Mouse (Mus musculus) forebrain, embryonic 15.5 days (tissue): ENCODE measurements around the gene Ifna1. TPM values are rescaled to one million over a fixed set of nuclear protein-coding genes. Genes with fewer than 3 reads are reported as not detected.

Experiments used
- ATAC-seq: fragments of 200-750 bp; cut with Nextera tagmentation; replicated peaks from 2 replicates; pipeline ENCODE4 v1.8.0; 2017; ENCODE audit warnings: mild to moderate bottlenecking, moderate TSS enrichment, moderate library complexity
- H3K27ac ChIP-seq: fragments of 300-500 bp; sonication (generic); replicated peaks from 2 replicates; pipeline ENCODE4 v1.5.1; 2015; ENCODE audit warnings: mild to moderate bottlenecking, inconsistent platforms
- H3K27me3 ChIP-seq: fragments of 300-500 bp; sonication (generic); 2 replicates; pipeline ENCODE4 v1.6.1; 2015; ENCODE audit warnings: inconsistent platforms
- H3K36me3 ChIP-seq: fragments of 300-500 bp; sonication (generic); 2 replicates; pipeline ENCODE4 v1.6.1; 2015; ENCODE audit warnings: mild to moderate bottlenecking, inconsistent platforms
- H3K4me1 ChIP-seq: fragments of 300-500 bp; sonication (generic); 2 replicates; pipeline ENCODE4 v1.6.1; 2015; ENCODE audit warnings: inconsistent platforms
- H3K4me2 ChIP-seq: fragments of 300-500 bp; sonication (generic); replicated peaks from 2 replicates; pipeline ENCODE4 v1.6.1; 2015; ENCODE audit warnings: mild to moderate bottlenecking, inconsistent platforms
- H3K4me3 ChIP-seq: fragments of 300-500 bp; sonication (generic); 2 replicates; pipeline ENCODE4 v1.5.1; 2015; ENCODE audit warnings: mild to moderate bottlenecking, inconsistent platforms
- H3K9ac ChIP-seq: fragments of 300-500 bp; sonication (generic); replicated peaks from 2 replicates; pipeline ENCODE4 v1.6.1; 2015; ENCODE audit warnings: mild to moderate bottlenecking, inconsistent platforms
- H3K9me3 ChIP-seq: fragments of 300-500 bp; sonication (generic); 2 replicates; pipeline ENCODE4 v1.6.1; 2016; ENCODE audit warnings: inconsistent platforms
- WGBS: fragments of 180-500 bp; shearing (Covaris S2); methylation state at CpG from one replicate; pipeline ENCODE4 v1.1.7; 2015; ENCODE audit warnings: mixed read lengths; 5-methylcytosine and 5-hydroxymethylcytosine counted together
- polyA plus RNA-seq: library from polyadenylated mRNA; unstranded; fragments of >200 nt; fragmentation: Nextera tagmentation; extraction: Ambion mirVana; gene quantifications from 2 replicates; pipeline ENCODE4 v1.2.1, GENCODE M21; 2015

The Ifna1 gene
- polyA plus RNA-seq, 1 experiment from 2014 or later = not detected

- 49% methylated on average over 2 of the region's 2 CpGs for WGBS
- Histone ChIP-seq H3K4me3 (no peak overlapping the region), H3K27me3 (no peaks in the 10 kb centered on the region), H3K9me3 (no peaks in the 10 kb centered on the region), H3K9ac (no peak overlapping the region), H3K4me1 (no peaks in the 10 kb centered on the region), H3K36me3 (no peaks in the 10 kb centered on the region), H3K27ac (no peak overlapping the region), H3K4me2 (no peak overlapping the region)
- ATAC-seq = no peak
Measured at GRCm38 (mm10) chr4:88845334-88845733, 4.6 kb upstream of the Ifna1 start.

GRCm38 (mm10) chr4:88851026-88851763, 1.3 kb downstream of the Ifna1 start:
- 10% methylated on average over 4 of the region's 4 CpGs for WGBS
- no peaks in the 10 kb centered on the region for H3K4me1 ChIP-seq
- H3K4me2 ChIP-seq = no peak overlapping the region
- no peak overlapping the region for H3K27ac ChIP-seq
- no peaks in the 10 kb centered on the region for H3K36me3 ChIP-seq
- peak; percentile 63; the same call in 1 of the 2 replicates for ATAC-seq
- H3K9me3 ChIP-seq = no peaks in the 10 kb centered on the region
- no peaks in the 10 kb centered on the region for H3K27me3 ChIP-seq
- no peak overlapping the region for H3K9ac ChIP-seq
- H3K4me3 ChIP-seq = no peak overlapping the region

- no peak overlapping the region for H3K4me2 ChIP-seq
- H3K27ac ChIP-seq = no peak overlapping the region
- H3K4me1 ChIP-seq = no peaks in the 10 kb centered on the region
- H3K9me3 ChIP-seq = no peaks in the 10 kb centered on the region
- ATAC-seq = no peak
- no peak overlapping the region for H3K9ac ChIP-seq
- no peak overlapping the region for H3K4me3 ChIP-seq
- H3K27me3 ChIP-seq = no peaks in the 10 kb centered on the region
- no peaks in the 10 kb centered on the region for H3K36me3 ChIP-seq
Measured at GRCm38 (mm10) chr4:88859214-88859613, 9.3 kb downstream of the Ifna1 start.

- Histone ChIP-seq H3K4me2 (no peak overlapping the region), H3K4me1 (peaks cover 7% of the 10 kb centered on the region; the same call in 1 of the 2 replicates), H3K9me3 (no peaks in the 10 kb centered on the region), H3K27ac (no peak overlapping the region), H3K36me3 (no peaks in the 10 kb centered on the region), H3K4me3 (no peak overlapping the region), H3K9ac (no peak overlapping the region), H3K27me3 (0 out of 2 replicates have a peak, but pooled peaks cover 6% of the 10 kb centered on the region)
- no peak for ATAC-seq
- WGBS = 2% methylated on average over 7 of the region's 7 CpGs
Measured at GRCm38 (mm10) chr4:88863309-88863708, 13.4 kb downstream of the Ifna1 start.

GRCm38 (mm10) chr4:88864599-88864998, 14.7 kb downstream of the Ifna1 start:
- Histone ChIP-seq H3K9me3 (no peaks in the 10 kb centered on the region), H3K4me3 (no peak overlapping the region), H3K4me2 (no peak overlapping the region), H3K4me1 (peaks cover 12% of the 10 kb centered on the region; the same call in 1 of the 2 replicates), H3K36me3 (no peaks in the 10 kb centered on the region), H3K27me3 (0 out of 2 replicates have a peak, but pooled peaks cover 6% of the 10 kb centered on the region), H3K27ac (no peak overlapping the region), H3K9ac (no peak overlapping the region)
- WGBS = 79% methylated on average over 9 of the region's 9 CpGs
- no peak for ATAC-seq

GRCm38 (mm10) chr4:88865011-88865569, 15.2 kb downstream of the Ifna1 start:
- no peak overlapping the region for H3K4me2 ChIP-seq
- H3K27me3 ChIP-seq = 0 out of 2 replicates have a peak, but pooled peaks cover 6% of the 10 kb centered on the region
- peaks cover 12% of the 10 kb centered on the region; the same call in 1 of the 2 replicates for H3K4me1 ChIP-seq
- 67% methylated on average over 6 of the region's 6 CpGs for WGBS
- H3K27ac ChIP-seq = no peak overlapping the region
- H3K36me3 ChIP-seq = no peaks in the 10 kb centered on the region
- H3K4me3 ChIP-seq = no peak overlapping the region
- no peak overlapping the region for H3K9ac ChIP-seq
- ATAC-seq = no peak
- H3K9me3 ChIP-seq = no peaks in the 10 kb centered on the region

- no peak overlapping the region for H3K9ac ChIP-seq
Measured at GRCm38 (mm10) chr4:88867366-88867925, 17.6 kb downstream of the Ifna1 start.

GRCm38 (mm10) chr4:88867926-88868911, 18.3 kb downstream of the Ifna1 start:
- H3K4me3 ChIP-seq = peak overlapping the region; percentile 54
- 7% methylated on average over 31 of the region's 31 CpGs for WGBS
- H3K4me2 ChIP-seq = peak overlapping the region; percentile 84
- no peaks in the 10 kb centered on the region for H3K9me3 ChIP-seq
- H3K27ac ChIP-seq = no peak overlapping the region
- H3K9ac ChIP-seq = peak overlapping the region; percentile 39
- H3K27me3 ChIP-seq = 0 out of 2 replicates have a peak, but pooled peaks cover 11% of the 10 kb centered on the region
- H3K36me3 ChIP-seq = no peaks in the 10 kb centered on the region
- H3K4me1 ChIP-seq = peaks cover 12% of the 10 kb centered on the region; the same call in 1 of the 2 replicates
- peak; percentile 84 for ATAC-seq

More at GRCm38 (mm10) chr4:88867366-88867925, 17.6 kb downstream of the Ifna1 start:
- 0 out of 2 replicates have a peak, but pooled peaks cover 11% of the 10 kb centered on the region for H3K27me3 ChIP-seq
- H3K4me3 ChIP-seq = peak overlapping the region; percentile 54
- ATAC-seq = peak; percentile 67
- H3K27ac ChIP-seq = no peak overlapping the region
- peaks cover 12% of the 10 kb centered on the region; the same call in 1 of the 2 replicates for H3K4me1 ChIP-seq
- H3K9me3 ChIP-seq = no peaks in the 10 kb centered on the region
- under 1% methylated on average over 8 of the region's 8 CpGs for WGBS
- peak overlapping the region; percentile 84 for H3K4me2 ChIP-seq
- no peaks in the 10 kb centered on the region for H3K36me3 ChIP-seq

- WGBS = 3% methylated on average over 2 of the region's 2 CpGs
- ATAC-seq = no peak
- Histone ChIP-seq H3K27me3 (0 out of 2 replicates have a peak, but pooled peaks cover 5% of the 10 kb centered on the region), H3K4me1 (peaks cover 9% of the 10 kb centered on the region; the same call in 1 of the 2 replicates), H3K9ac (no peak overlapping the region), H3K27ac (no peak overlapping the region), H3K4me3 (no peak overlapping the region), H3K4me2 (no peak overlapping the region), H3K36me3 (no peaks in the 10 kb centered on the region), H3K9me3 (no peaks in the 10 kb centered on the region)
Measured at GRCm38 (mm10) chr4:88872691-88873090, 22.8 kb downstream of the Ifna1 start.

- WGBS = 65% methylated on average over 4 of the region's 4 CpGs
- no peak; the same call in 1 of the 2 replicates for ATAC-seq
Measured at GRCm38 (mm10) chr4:88875435-88876095, 25.7 kb downstream of the Ifna1 start.

GRCm38 (mm10) chr4:88876520-88876919, 26.6 kb downstream of the Ifna1 start:
- WGBS = 90% methylated on average over 4 of the region's 4 CpGs
- no peak for ATAC-seq
- Histone ChIP-seq H3K4me1 (no peaks in the 10 kb centered on the region), H3K9ac (no peak overlapping the region), H3K4me2 (no peak overlapping the region), H3K36me3 (no peaks in the 10 kb centered on the region), H3K27me3 (no peaks in the 10 kb centered on the region), H3K27ac (no peak overlapping the region), H3K9me3 (no peaks in the 10 kb centered on the region), H3K4me3 (no peak overlapping the region)

More at GRCm38 (mm10) chr4:88875435-88876095, 25.7 kb downstream of the Ifna1 start:
- H3K9me3 ChIP-seq = no peaks in the 10 kb centered on the region
- no peak overlapping the region for H3K9ac ChIP-seq
- no peaks in the 10 kb centered on the region for H3K4me1 ChIP-seq
- H3K36me3 ChIP-seq = no peaks in the 10 kb centered on the region
- no peak overlapping the region for H3K27ac ChIP-seq
- H3K27me3 ChIP-seq = 0 out of 2 replicates have a peak, but pooled peaks cover 3% of the 10 kb centered on the region
- H3K4me3 ChIP-seq = no peak overlapping the region
- H3K4me2 ChIP-seq = no peak overlapping the region
